Mouse (Mus musculus) intestine, postnatal 0 days (tissue): ENCODE results near the gene Aldh3b3. TPM values are rescaled to one million over a fixed set of nuclear protein-coding genes. Genes with fewer than 3 reads are reported as not detected.

Source experiments
- ATAC-seq: fragments of 200-750 bp; cut with Nextera tagmentation; 2 replicates; pipeline ENCODE4 v1.8.0; 2017; ENCODE audit warnings: mild to moderate bottlenecking, moderate TSS enrichment, moderate library complexity
- H3K27ac ChIP-seq: fragments of 300-500 bp; sonication (generic); 2 replicates; pipeline ENCODE4 v1.5.1; 2014; ENCODE audit warnings: mild to moderate bottlenecking, low read depth, low read length, moderate library complexity
- H3K27me3 ChIP-seq: fragments of 300-500 bp; sonication (generic); replicated peaks from 2 replicates; pipeline ENCODE4 v1.6.1; 2014; ENCODE audit warnings: low read length, mixed read lengths; ENCODE audit not compliant: control insufficient read depth, insufficient read depth
- H3K36me3 ChIP-seq: fragments of 300-500 bp; sonication (generic); 2 replicates; pipeline ENCODE4 v1.6.1; 2014; ENCODE audit warnings: mild to moderate bottlenecking, moderate library complexity; ENCODE audit not compliant: control insufficient read depth, insufficient read depth
- H3K4me1 ChIP-seq: fragments of 300-500 bp; sonication (generic); replicated peaks from 2 replicates; pipeline ENCODE4 v1.6.1; 2014; ENCODE audit warnings: antibody characterized with exemption, low read length, mixed read lengths; ENCODE audit not compliant: control insufficient read depth, insufficient read depth
- H3K4me2 ChIP-seq: fragments of 300-500 bp; sonication (generic); replicated peaks from 2 replicates; pipeline ENCODE4 v1.6.1; 2014; ENCODE audit warnings: low read depth, mild to moderate bottlenecking, moderate library complexity
- H3K4me3 ChIP-seq: fragments of 300-500 bp; sonication (generic); 2 replicates; pipeline ENCODE4 v1.5.1; 2014; ENCODE audit warnings: low read depth, low read length
- H3K9ac ChIP-seq: fragments of 300-500 bp; sonication (generic); 2 replicates; pipeline ENCODE4 v1.6.1; 2014; ENCODE audit warnings: mild to moderate bottlenecking, low read depth, low read length
- H3K9me3 ChIP-seq: fragments of 300-500 bp; sonication (generic); 2 replicates; pipeline ENCODE4 v1.6.1; 2016; ENCODE audit warnings: mixed run types; ENCODE audit not compliant: control insufficient read depth
- CTCF ChIP-seq: sonication (generic); IDR thresholded peaks from 2 replicates; pipeline ENCODE4 v1.5.1; 2016; ENCODE audit warnings: low read depth, mild to moderate bottlenecking, control low read depth, antibody characterized with exemption, moderate library complexity
- WGBS: fragments of 180-500 bp; shearing (Covaris S2); extraction: QIAGEN DNeasy Blood & Tissue Kit; methylation state at CpG from one replicate; pipeline ENCODE4 v1.1.7; 2014; 5-methylcytosine and 5-hydroxymethylcytosine counted together
- polyA plus RNA-seq: library from polyadenylated mRNA; unstranded; fragments of >200 nt; fragmentation: Nextera tagmentation; extraction: Ambion mirVana; gene quantifications from 2 replicates; pipeline ENCODE4 v1.2.1, GENCODE M21; 2015

Aldh3b3 gene
- polyA plus RNA-seq, 1 experiment from 2014 or later: not detected

- Histone ChIP-seq H3K9me3 (no peaks in the 10 kb centered on the region), H3K9ac (peak within 1 kb of the TSS; percentile 60), H3K27me3 (no peaks in the 10 kb centered on the region), H3K4me3 (peak within 1 kb of the TSS; percentile 59), H3K4me2 (peak within 1 kb of the TSS; percentile 72), H3K4me1 (peaks cover 7% of the 10 kb centered on the region; the same call in 1 of the 2 replicates), H3K27ac (peak within 1 kb of the TSS; percentile 91), H3K36me3 (peaks cover 3% of the 10 kb centered on the region)
- ATAC-seq: peak; percentile 86
- peak; percentile 92 for TF ChIP-seq CTCF
- WGBS: under 1% methylated on average over 64 of the region's 64 CpGs
Observed at GRCm38 (mm10) chr19:4000119-4000900, 41.9 kb downstream of the Aldh3b3 start, which contains the start of the genes Nudt8 and Gm49405. Gene Nudt8, plus strand, starts transcription at chr19:4000580. Gene Gm49405, plus strand, starts transcription at chr19:4000626.

GRCm38 (mm10) chr19:4000949-4001525, 42.6 kb downstream of the Aldh3b3 start:
- Histone ChIP-seq H3K36me3 (peaks cover 9% of the 10 kb centered on the region), H3K4me2 (peak overlapping the region; percentile 72), H3K27me3 (no peaks in the 10 kb centered on the region), H3K4me3 (peak overlapping the region; percentile 59), H3K4me1 (peaks cover 7% of the 10 kb centered on the region; the same call in 1 of the 2 replicates), H3K27ac (peak overlapping the region; percentile 91), H3K9ac (peak overlapping the region; percentile 60), H3K9me3 (no peaks in the 10 kb centered on the region)
- WGBS: 16% methylated on average over 17 of the region's 17 CpGs
- TF ChIP-seq CTCF: no peak
- ATAC-seq: no peak

GRCm38 (mm10) chr19:4001752-4002151, 43.3 kb downstream of the Aldh3b3 start:
- no peaks in the 10 kb centered on the region for H3K9me3 ChIP-seq
- no peak overlapping the region for H3K4me3 ChIP-seq
- H3K9ac ChIP-seq: no peak overlapping the region; the same call in 1 of the 2 replicates
- no peak for TF ChIP-seq CTCF
- H3K27me3 ChIP-seq: no peaks in the 10 kb centered on the region
- ATAC-seq: no peak
- H3K4me1 ChIP-seq: peaks cover 7% of the 10 kb centered on the region; the same call in 1 of the 2 replicates
- H3K27ac ChIP-seq: no peak overlapping the region
- WGBS: 73% methylated on average over 5 of the region's 5 CpGs
- peaks cover 16% of the 10 kb centered on the region for H3K36me3 ChIP-seq
- H3K4me2 ChIP-seq: no peak overlapping the region; the same call in 1 of the 2 replicates

- no peak within 1 kb of the TSS for H3K4me3 ChIP-seq
- peaks cover 7% of the 10 kb centered on the region; the same call in 1 of the 2 replicates for H3K4me1 ChIP-seq
- no peak within 1 kb of the TSS for H3K4me2 ChIP-seq
- ATAC-seq: no peak
- no peak within 1 kb of the TSS for H3K9ac ChIP-seq
- H3K27me3 ChIP-seq: no peaks in the 10 kb centered on the region
- 55% methylated on average over 1 of the region's 1 CpGs for WGBS
- H3K27ac ChIP-seq: no peak within 1 kb of the TSS
- no peaks in the 10 kb centered on the region for H3K9me3 ChIP-seq
- no peak for TF ChIP-seq CTCF
- peaks cover 29% of the 10 kb centered on the region for H3K36me3 ChIP-seq
Observed at GRCm38 (mm10) chr19:4003112-4003511, 44.7 kb downstream of the Aldh3b3 start, which contains the start of gene Doc2g. Gene Doc2g, plus strand, starts transcription at chr19:4003313.

DNA sequence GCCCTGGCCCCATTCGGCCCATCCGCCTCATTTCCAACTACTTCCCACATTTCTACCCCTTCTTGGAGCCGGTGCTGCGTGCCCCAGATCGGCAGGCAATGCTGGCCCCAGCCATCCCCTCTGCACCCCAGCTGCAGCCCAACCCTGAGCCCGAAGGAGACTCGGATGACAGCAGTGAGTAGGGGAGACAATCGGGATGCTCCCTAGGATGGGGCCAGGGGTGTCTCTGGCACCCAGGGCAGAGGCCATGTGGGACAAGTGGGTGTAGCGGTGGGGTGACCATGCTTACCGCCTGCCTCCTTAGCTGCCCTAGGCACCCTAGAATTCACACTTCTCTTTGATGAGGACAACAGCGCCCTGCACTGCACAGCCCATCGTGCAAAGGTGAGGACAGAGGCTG, 45.2 kb downstream of the Aldh3b3 start:
- Histone ChIP-seq H3K9ac (no peak overlapping the region), H3K27me3 (no peaks in the 10 kb centered on the region), H3K36me3 (peaks cover 35% of the 10 kb centered on the region), H3K4me2 (no peak overlapping the region), H3K4me1 (peaks cover 7% of the 10 kb centered on the region; the same call in 1 of the 2 replicates), H3K9me3 (no peaks in the 10 kb centered on the region), H3K27ac (no peak overlapping the region), H3K4me3 (no peak overlapping the region)
- no peak for ATAC-seq
- no peak for TF ChIP-seq CTCF
- 73% methylated on average over 12 of the region's 12 CpGs for WGBS

GRCm38 (mm10) chr19:4004331-4004730, 45.9 kb downstream of the Aldh3b3 start:
- 88% methylated on average over 15 of the region's 15 CpGs for WGBS
- no peak for ATAC-seq
- Histone ChIP-seq H3K27ac (no peak overlapping the region), H3K4me1 (peaks cover 6% of the 10 kb centered on the region; the same call in 1 of the 2 replicates), H3K36me3 (peaks cover 42% of the 10 kb centered on the region), H3K9me3 (no peaks in the 10 kb centered on the region), H3K27me3 (no peaks in the 10 kb centered on the region), H3K4me2 (no peak overlapping the region), H3K4me3 (no peak overlapping the region), H3K9ac (no peak overlapping the region)
- TF ChIP-seq CTCF: no peak
